Mouse (Mus musculus): Measurements from ENCODE around the gene Cdk18.

Gene Cdk18

GRCm38 (mm10) chr1:132067261-132068255 is 71.9 kb downstream of the Cdk18 start, which contains the start of gene Mfsd4a:
Gene Mfsd4a (minus strand): TSS chr1:132068062.
- CTCF ChIA-PET = no interaction called here

- CTCF ChIA-PET = interaction anchor here (0.6 kb wide), 1 partner anchor 436 kb away, joined by 3 read pairs; no protein-coding TSS in a partner anchor
These were observed 73.9 kb downstream of the Cdk18 start for GRCm38 (mm10) chr1:132065475-132066172.

GRCm38 (mm10) chr1:132065001-132065400 is 74.5 kb downstream of the Cdk18 start:
- CTCF ChIA-PET = interaction anchor here (0.6 kb wide), 1 partner anchor 436 kb away, joined by 3 read pairs; no protein-coding TSS in a partner anchor

GRCm38 (mm10) chr1:132063096-132063495 is 76.4 kb downstream of the Cdk18 start:
- CTCF ChIA-PET = no interaction called here
